Mouse (Mus musculus) v-Abl transformed pro-B cells (cell line): Measurements from ENCODE around the gene Nfix.

Source experiments
- in situ Hi-C, 2 experiments: fragments of 400-800 bp; cut with MboI; formaldehyde crosslinking; loops; one replicate each; pipeline ENCODE4 v1.15.1; 2025; ENCODE audit not compliant: unreplicated experiment in 2 of 2

Nfix gene

DNA sequence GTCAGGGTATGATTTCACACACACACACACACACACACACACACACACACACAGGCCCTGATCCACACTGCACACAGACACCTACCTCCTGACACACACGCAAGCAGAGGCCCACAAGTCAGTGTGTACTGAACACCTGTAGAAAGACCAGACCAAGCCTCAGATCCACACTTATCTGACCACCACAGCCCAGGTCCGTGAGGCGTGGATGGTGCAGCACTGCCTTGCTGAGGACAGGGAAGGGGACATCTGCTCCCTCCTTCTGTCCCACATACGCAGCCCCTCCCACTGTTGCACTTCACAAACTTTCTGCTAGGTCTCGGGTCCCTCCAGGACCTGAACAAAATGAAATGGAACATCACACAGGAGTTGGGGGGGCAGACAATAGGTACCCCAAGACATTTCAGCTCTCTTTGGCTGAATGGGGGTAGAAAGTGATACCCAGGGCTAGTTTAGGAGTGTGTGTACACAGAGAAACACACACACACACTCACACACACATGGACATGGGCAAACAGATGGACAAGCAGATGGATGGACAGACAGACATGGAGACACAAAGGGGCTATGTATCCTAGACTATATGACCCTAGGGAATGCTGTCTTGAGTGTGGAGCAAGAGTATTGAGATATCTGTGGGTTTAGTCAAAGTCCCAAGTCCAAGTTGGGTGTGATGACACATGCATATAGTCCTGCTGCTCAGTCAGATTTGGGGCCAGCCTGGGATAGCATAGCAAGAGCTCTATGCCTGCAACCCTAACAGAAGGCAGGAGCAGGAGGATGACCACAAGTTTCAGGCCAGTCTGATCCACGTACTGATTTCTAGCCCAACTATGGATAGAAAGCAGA lies 47.2 kb downstream of the Nfix start:
- in situ Hi-C loops = loop anchor here (5.0 to 25.0 kb wide), 2 partner anchors 39 to 366 kb away; partner anchors contain the start of gene Cacna1a (in 1 of the 2)

DNA sequence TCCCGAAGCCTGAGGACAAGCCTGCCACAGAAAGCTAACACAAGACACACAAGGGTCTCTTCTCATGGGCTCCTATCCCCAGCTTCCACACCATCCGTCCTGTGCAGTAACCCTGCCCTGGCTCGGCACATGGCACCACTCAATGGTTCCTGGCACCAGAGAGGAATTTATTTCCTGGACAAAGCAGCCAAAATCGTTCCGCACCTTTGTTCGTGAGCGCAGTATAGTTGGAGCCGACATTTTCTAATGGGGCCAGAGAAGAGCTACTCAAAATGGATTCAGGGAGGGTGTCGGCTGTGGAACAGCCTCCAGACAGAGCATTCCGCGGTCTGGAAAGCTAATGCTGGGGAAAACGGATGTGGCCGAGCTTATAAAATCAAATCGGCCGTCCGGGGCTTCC lies 50.6 kb downstream of the Nfix start:
- in situ Hi-C loops = no loop called here

GRCm38 (mm10) chr8:84745032-84745925 lies 54.9 kb downstream of the Nfix start:
- in situ Hi-C loops = no loop called here

- in situ Hi-C loops = no loop called here
Measured at GRCm38 (mm10) chr8:84743517-84744420, 56.4 kb downstream of the Nfix start.

GRCm38 (mm10) chr8:84743054-84743415 lies 57.1 kb downstream of the Nfix start:
- in situ Hi-C loops = no loop called here

GRCm38 (mm10) chr8:84742171-84743053 lies 57.7 kb downstream of the Nfix start:
- in situ Hi-C loops = no loop called here

DNA sequence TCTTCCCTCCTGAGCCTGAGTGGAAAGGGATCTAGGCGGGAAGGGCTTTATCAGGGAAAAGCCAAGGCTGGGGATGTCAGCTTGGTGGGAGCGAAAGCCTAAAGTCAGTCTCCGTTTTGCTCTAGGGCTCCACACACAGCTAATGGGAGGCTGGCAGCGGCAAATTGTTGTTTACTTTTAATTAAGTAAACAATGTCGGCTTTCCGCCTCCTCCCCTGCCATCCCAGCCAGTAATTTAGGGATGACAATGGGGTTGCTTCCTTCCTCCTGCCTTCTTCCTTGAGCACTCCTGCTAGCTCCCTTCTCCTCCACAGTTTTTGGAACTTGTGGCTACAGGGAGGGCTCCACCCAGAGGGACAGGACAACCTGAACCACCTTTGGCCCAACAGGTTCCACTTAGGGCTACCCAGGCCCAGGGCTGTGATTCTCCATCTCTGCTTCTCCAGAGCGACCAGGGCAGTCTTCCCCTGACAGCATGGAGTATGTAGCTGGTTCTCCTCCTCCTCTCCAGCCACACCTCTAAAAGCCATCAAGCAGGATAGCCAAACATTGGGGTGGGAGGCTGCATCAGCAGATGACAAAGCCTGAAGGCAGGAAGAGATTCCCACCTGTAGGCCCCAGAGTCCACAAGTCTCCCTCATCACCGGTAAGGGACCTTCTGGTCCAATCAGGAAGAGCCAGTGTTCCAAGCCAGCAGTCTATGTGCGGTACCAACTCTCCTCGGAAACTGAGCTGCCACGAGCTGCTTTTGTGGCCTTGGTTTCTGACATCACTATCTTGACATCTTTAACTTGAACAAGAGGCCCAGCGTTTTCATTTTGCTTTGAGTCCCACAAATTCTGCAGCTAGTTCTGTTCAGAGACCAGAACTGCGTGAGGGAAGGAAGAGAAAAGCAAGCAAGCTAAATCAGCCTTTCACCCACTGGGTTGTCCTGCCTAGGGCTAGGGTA lies 59.0 kb downstream of the Nfix start:
- in situ Hi-C loops = no loop called here

DNA sequence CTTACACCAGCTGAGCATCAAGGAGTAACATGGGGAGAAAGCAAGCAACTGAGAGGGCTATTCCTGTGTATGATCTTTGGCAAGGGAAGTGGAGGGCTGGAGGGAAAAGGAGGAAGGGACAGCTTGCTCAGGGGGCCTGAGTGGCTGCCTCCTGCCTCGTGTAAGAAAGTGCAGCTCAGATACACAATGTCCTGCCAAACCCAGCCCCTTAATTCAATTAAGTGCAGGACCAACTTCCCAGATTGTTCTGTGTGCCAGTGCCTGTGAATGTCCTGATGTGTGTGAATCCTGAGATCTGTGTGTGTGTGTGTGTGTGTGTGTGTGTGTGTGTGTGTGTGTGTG lies 60.8 kb downstream of the Nfix start:
- in situ Hi-C loops = loop anchor here in 1 of 2 experiments (5.0 kb wide), 1 partner anchor 73 kb away; no protein-coding TSS in a partner anchor

DNA sequence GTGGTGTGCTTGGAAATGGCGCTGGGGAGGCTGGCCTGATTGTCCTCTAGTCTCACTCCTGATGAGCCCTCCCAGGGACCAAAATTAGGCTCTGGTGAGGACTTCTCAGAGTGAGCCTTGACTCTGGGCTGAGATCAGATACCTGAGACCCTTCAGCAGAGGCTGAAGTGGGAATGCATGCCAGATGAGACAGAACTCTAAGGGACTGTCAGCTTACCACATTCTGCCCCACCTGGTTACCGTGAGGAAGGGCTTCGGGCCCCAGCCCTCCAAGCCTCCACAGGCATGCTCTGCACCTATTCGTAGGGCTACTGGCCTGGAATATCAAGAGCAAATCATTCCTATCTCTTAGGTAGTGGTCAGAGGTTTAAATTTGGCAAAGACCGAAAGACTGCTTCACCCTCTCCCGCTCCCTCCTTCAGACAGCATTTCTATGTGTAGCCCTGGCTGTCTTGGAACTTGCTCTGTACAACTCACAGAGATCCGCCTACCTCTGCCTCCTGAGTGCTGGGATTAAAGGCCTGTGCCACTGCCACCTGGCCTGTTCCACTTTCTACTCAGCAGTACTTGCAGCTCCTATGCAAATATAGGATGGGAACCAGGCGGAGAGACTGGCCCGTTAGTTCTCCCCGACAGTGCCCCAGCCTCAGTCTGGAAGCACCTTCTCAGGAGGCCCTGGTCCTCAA lies 61.3 kb downstream of the Nfix start:
- in situ Hi-C loops = loop anchor here in 1 of 2 experiments (5.0 kb wide), 1 partner anchor 73 kb away; no protein-coding TSS in a partner anchor

DNA sequence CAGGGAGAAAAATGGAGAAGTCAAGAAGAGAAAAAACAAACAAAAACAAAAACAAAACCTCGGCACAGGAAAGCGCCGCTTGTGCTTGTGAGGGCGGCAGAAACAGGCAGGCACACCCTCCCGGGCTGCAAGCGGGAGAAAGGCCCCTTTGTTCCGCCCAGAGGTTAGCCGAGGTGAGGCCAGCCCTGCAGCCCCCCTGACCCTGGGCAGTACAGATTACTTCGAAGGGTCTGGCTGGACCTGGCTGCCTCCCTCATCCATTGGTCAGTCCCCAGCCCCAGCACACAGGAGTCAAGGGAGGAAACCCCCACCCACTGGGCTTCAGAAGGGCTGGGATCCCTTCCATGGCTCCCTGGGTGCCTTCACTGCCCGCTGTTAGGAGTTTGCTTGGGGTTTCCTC lies 61.9 kb downstream of the Nfix start:
- in situ Hi-C loops = loop anchor here in 1 of 2 experiments (5.0 kb wide), 1 partner anchor 74 kb away; no protein-coding TSS in a partner anchor

DNA sequence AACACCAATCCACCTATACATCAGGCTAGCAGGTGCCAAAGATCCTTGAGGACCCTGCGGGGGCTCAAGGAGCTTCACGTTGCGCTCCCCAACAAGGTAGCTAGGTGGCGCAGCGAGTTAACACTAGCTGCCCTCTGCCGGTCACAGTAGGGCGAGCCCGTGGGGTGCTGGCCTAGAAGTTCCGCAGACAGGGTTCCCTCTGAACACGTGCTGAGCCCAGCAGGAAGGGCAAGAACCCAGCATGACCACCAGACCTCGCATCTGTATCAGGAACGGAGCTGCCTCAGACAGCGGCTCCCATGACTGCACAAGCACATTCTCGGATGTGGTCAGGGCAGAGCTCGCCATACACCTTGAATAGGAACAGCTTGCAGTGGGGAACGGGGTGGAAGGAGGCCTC lies 62.5 kb downstream of the Nfix start:
- in situ Hi-C loops = loop anchor here in 1 of 2 experiments (5.0 kb wide), 1 partner anchor 75 kb away; no protein-coding TSS in a partner anchor

DNA sequence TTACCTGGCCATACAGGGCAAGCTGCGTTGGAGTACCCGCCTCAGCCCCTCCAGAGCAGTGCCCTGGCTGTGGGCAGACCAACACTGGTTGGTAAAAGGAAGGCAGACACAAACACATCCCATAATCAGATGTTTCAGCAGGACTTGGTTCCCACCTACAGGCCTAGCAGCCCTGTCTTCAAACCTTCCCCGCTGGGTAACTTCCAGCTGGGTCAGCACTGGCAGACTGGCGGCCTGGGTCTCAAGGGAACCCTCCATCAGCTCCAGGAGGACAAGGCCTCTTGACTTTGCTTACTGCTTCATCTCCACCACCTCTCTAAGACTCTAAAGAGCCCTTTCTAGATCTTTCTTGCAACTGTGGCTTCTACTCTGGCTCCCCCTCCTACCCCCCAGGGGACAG lies 63.6 kb downstream of the Nfix start:
- in situ Hi-C loops = loop anchor here in 1 of 2 experiments (5.0 kb wide), 1 partner anchor 76 kb away; no protein-coding TSS in a partner anchor

- in situ Hi-C loops = loop anchor here in 1 of 2 experiments (5.0 kb wide), 1 partner anchor 77 kb away; no protein-coding TSS in a partner anchor
Measured at GRCm38 (mm10) chr8:84735597-84735996, 64.5 kb downstream of the Nfix start.

DNA sequence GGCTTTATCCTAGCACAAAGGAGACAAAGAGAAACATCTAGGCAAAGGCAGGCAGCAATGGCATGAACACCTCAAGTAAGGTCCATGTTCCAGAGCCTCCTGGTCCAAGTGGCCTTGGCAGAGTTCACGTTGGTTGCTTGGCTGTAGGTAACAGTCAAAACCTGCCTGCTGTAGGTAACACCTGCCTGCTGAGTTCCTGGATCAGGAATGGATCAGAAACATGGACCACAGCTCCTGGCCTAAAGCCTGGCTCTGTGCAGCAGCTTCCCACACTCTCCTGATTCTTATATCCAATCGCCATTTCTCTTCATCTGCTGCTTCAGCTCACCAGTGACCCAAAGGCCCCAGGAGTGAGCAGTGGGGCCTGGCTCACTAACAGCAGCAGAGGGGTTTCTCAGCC lies 65.5 kb downstream of the Nfix start:
- in situ Hi-C loops = loop anchor here in 1 of 2 experiments (5.0 kb wide), 1 partner anchor 78 kb away; no protein-coding TSS in a partner anchor

GRCm38 (mm10) chr8:84733959-84734358 lies 66.2 kb downstream of the Nfix start:
- in situ Hi-C loops = no loop called here

DNA sequence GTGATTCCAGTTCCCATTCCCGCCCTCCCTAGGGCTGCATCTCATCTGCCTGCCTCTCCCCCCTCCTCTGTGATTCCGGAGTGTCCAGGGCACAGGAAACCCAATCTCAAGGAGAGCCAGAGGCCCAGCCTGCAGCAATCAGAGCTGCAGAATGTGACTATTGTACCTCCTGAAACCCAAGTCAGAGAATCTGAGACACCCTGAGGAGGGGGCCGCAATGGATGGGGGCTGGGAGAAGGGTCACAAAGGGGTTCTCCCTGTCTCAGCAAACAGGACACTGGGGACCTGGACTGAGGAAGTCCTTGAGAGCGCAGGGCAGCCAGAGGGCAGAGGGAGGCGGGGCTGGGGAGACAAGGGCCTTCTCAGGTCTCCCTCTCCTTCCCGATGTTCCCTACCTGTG lies 67.1 kb downstream of the Nfix start:
- in situ Hi-C loops = no loop called here

- in situ Hi-C loops = no loop called here
Measured at GRCm38 (mm10) chr8:84732545-84732944, 67.6 kb downstream of the Nfix start.
